Mouse (Mus musculus) small intestine, adult 2 months (tissue): ENCODE results near the gene Lcp1. TPM values are rescaled to one million over a fixed set of nuclear protein-coding genes. Genes with fewer than 3 reads are reported as not detected.

Experiments
- H3K27ac ChIP-seq: fragments of 200-500 bp; 2 replicates; pipeline ENCODE4 v1.5.1; 2012; ENCODE audit warnings: low read depth, low read length, control low read depth, inconsistent platforms; ENCODE audit not compliant: insufficient read depth
- H3K27me3 ChIP-seq: fragments of 200-500 bp; 2 replicates; pipeline ENCODE4 v1.6.1; 2012; ENCODE audit warnings: mild to moderate bottlenecking, moderate library complexity, low read length, inconsistent platforms; ENCODE audit not compliant: control insufficient read depth, insufficient read depth
- H3K36me3 ChIP-seq: fragments of 200-500 bp; 2 replicates; pipeline ENCODE4 v1.6.1; 2012; ENCODE audit warnings: mild to moderate bottlenecking, low read length, control low read depth, inconsistent platforms; ENCODE audit not compliant: control insufficient read depth, insufficient read depth
- H3K4me1 ChIP-seq: fragments of 200-500 bp; 2 replicates; pipeline ENCODE4 v1.6.1; 2012; ENCODE audit warnings: low read length, inconsistent platforms, mixed read lengths; ENCODE audit not compliant: control insufficient read depth, insufficient read depth, insufficient read length
- H3K4me3 ChIP-seq: fragments of 200-500 bp; 2 replicates; pipeline ENCODE4 v1.5.1; 2012; ENCODE audit warnings: low read depth, mild to moderate bottlenecking, control low read depth, inconsistent platforms, low read length, moderate library complexity
- CTCF ChIP-seq: fragments of 200-500 bp; IDR thresholded peaks from 2 replicates; pipeline ENCODE4 v1.5.1; 2012; ENCODE audit warnings: low read depth, mild to moderate bottlenecking, control low read depth, inconsistent platforms, low read length, moderate library complexity, mixed read lengths; ENCODE audit not compliant: insufficient replicate concordance, insufficient read length; ENCODE audit errors: extremely low read depth
- POLR2A ChIP-seq: fragments of 200-500 bp; IDR thresholded peaks from 2 replicates; pipeline ENCODE4 v1.6.1; 2012; ENCODE audit warnings: low read depth, mild to moderate bottlenecking, control low read depth, inconsistent platforms, low read length, moderate library complexity
- WGBS: fragments of 180-500 bp; shearing (Covaris S2); methylation state at CpG from one replicate; pipeline ENCODE4 v1.1.7; 2018; 5-methylcytosine and 5-hydroxymethylcytosine counted together
- polyA plus RNA-seq: library from polyadenylated mRNA; depleted of rRNA; stranded (reverse); fragments of >200 nt; gene quantifications from 2 replicates; pipeline ENCODE4 v1.2.3, GENCODE M21; 2012

Lcp1 gene
- polyA plus RNA-seq, 1 experiment, result 5.6 TPM

DNA sequence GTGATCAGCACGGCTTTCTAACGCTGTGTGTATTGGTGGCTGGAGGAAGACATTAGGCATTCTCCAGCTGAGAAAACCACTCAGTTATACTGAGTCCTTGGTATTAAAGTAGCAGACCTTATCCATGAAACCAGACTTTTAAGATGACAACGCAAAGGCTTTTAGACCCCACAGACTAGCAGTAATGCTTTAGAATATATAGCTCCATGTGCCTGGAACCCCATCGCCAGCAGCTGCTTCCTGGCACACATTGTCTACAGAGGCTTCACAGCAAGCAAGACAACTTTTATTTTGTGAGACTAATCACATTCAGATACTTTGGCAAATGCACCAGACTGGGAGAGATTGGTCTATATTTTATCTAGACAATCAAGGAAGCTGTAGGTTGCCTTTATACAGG lies 75.4 kb downstream of the Lcp1 start:
- no peak for TF ChIP-seq CTCF
- no peak for TF ChIP-seq POLR2A
- Histone ChIP-seq H3K4me1 (no peaks in the 10 kb centered on the region), H3K4me3 (no peak overlapping the region), H3K27ac (no peak overlapping the region), H3K36me3 (peaks cover 8% of the 10 kb centered on the region), H3K27me3 (no peaks in the 10 kb centered on the region)
- 94% methylated on average over 4 of the region's 4 CpGs for WGBS

DNA sequence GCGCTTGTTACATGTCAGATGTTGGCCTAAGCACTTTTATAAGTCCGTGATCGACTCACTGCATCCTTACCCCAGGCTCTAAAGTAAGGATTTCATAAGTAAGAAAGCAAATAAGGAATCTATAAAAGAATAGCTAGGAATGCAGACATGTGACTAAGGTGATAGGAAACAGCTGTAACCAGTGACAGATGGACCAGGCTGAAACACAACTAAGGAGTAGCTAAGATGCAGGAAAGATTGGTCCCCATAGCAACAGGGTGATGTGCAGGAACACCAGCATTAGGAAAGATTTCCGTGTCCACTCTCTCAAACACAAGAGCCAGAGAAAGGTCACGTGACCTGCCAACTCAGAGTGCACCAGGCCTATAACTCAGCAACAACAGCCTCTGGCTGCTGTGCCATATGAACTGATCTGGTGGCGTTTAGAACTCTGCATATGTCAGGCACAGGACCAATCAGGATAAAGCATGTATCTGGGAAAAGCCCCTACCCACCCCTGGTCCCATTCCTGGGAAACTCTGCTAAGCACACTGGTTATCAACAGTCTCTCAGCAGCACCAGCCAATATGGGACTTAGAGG lies 77.8 kb downstream of the Lcp1 start:
- Histone ChIP-seq H3K27me3 (no peaks in the 10 kb centered on the region), H3K36me3 (peaks cover 7% of the 10 kb centered on the region), H3K4me1 (no peaks in the 10 kb centered on the region), H3K27ac (no peak overlapping the region), H3K4me3 (no peak overlapping the region)
- TF ChIP-seq POLR2A, result no peak
- 86% methylated on average over 6 of the region's 6 CpGs for WGBS

DNA sequence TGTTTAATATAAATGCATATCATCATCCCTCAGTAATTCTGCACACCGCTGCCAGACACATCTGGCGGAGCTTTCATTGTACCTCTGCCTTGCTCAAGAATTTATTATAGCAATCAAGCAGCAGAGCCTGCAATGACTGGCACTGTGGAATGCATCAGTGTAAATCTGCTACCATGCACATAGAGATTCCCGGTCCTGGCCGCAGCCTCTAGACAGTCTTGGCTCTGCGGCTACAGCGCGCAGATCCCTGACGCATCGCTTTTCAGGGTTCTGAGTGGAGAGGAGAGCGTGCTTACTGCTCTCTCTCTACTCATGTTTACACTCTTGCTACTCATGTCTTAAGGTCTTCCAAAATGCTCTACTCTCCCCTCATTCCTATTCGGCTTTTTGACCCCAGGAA lies 82.9 kb downstream of the Lcp1 start:
- Histone ChIP-seq H3K27me3 (no peaks in the 10 kb centered on the region), H3K27ac (no peak overlapping the region), H3K4me1 (no peaks in the 10 kb centered on the region), H3K36me3 (peaks cover 2% of the 10 kb centered on the region), H3K4me3 (no peak overlapping the region)
- 92% methylated on average over 11 of the region's 11 CpGs for WGBS
- TF ChIP-seq CTCF (no peak), POLR2A (no peak)

DNA sequence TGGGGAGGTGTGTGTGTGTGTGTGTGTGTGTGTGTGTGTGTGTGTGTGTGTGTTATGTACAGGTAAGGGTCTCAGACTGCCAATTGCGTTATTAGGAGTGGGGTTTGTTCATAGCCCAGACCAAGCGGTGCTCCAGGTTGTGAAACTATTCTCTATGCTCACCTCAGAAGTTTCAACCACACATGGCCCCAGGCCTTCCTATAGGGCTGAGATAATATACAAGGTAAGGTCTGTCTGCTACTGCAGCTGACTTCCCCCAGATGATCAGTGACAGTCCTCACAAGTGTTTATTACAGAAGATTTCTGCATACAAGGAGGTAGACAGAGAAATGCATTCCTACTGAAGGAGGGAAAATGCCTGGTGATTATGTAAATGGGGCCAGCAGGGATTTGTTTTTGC lies 87.9 kb downstream of the Lcp1 start:
- Histone ChIP-seq H3K36me3 (no peaks in the 10 kb centered on the region), H3K27ac (no peak overlapping the region), H3K27me3 (no peaks in the 10 kb centered on the region), H3K4me1 (peaks cover 2% of the 10 kb centered on the region; the same call in 1 of the 2 replicates), H3K4me3 (no peak overlapping the region)
- 93% methylated on average over 2 of the region's 2 CpGs for WGBS
- TF ChIP-seq CTCF (no peak), POLR2A (no peak)

DNA sequence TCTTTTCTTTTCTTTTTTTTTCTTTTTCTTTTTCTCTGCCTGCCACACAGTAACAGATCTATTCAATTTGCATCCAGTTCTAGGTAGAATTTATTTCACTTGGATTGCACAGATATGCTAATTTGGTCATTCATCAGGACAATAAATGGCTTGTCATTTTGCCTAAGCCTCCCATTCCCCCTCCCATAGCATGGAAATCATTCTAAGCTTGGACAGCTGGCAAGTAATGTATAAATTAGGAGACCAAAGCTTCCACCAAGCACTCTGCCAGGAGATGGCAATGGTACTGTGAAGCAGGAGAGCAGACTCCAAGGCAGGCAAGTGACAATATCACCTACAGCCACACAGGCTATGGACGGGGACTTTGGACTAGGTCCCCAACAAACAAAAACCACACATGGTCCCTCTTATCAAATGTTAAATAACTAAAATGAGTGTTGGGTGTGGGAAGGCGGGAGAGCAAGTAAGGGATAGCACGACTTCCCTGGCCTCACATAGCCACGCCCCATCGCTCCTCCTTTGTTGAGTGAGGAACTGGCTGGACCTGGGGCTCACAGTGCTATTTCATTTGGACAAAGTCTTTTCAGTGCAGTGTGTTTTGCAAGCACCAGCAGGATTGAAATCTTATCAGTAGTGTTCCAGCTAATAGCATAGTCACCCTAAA lies 88.5 kb downstream of the Lcp1 start:
- WGBS, result 42% methylated on average over 5 of the region's 5 CpGs
- TF ChIP-seq POLR2A (no peak), CTCF (no peak)
- Histone ChIP-seq H3K4me1 (peaks cover 2% of the 10 kb centered on the region; the same call in 1 of the 2 replicates), H3K36me3 (no peaks in the 10 kb centered on the region), H3K27ac (no peak overlapping the region; the same call in 1 of the 2 replicates), H3K4me3 (no peak overlapping the region), H3K27me3 (no peaks in the 10 kb centered on the region)

DNA sequence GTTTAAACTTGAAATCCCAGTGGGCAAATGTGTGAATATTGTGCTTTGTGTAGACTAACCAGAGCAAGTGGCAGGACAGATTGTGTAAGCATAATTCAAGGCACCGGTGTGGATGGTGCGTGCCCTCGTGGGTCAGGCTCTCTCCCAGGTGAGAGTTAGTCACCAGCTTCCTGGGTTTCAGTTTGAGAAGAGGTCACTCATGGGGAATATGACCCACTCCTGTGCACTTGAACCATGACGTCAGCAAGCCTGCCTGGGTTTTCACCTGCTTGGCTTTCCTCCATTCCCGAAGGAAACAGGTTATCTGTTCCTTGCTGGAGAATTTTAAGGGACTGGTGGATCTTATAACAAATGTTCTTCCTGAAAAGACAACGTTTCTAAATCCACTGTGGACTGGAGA lies 91.5 kb downstream of the Lcp1 start:
- no peak overlapping the region for H3K4me3 ChIP-seq
- H3K27ac ChIP-seq, result no peak overlapping the region
- no peak for TF ChIP-seq CTCF
- TF ChIP-seq POLR2A, result no peak
- WGBS, result 74% methylated on average over 6 of the region's 6 CpGs
- no peaks in the 10 kb centered on the region for H3K27me3 ChIP-seq
- H3K36me3 ChIP-seq, result no peaks in the 10 kb centered on the region; the same call in 1 of the 2 replicates
- H3K4me1 ChIP-seq, result peaks cover 2% of the 10 kb centered on the region; the same call in 1 of the 2 replicates

DNA sequence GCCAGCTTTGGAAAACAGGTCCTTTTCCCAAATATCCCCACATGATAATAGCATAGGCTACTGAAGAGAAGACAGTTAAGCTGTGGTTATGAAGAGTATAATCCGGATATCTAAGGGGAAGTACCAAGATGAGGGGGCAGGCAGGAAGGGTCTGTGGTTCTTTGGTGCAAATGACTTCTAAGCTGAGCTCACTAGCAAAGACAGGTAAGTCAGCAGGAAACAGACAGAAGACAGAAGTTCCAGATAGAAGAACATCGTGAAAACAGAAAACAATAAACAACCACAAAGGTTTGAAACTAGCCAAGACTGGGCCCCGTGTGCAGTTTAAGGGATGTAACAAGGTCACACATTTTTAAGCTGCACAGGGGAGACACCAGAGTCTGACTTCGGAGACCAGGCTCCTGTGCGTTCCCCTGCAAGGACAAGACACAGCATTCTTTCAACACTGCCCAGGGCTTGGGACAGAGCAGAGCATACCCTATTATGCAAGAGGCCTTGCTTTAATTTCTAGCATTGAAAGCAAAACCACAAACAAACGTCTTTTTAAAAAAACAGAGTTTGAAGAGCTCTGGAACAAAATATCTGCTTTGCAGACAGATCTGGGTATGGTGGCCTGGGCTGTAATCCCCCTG lies 96.7 kb downstream of the Lcp1 start:
- WGBS, result 71% methylated on average over 6 of the region's 6 CpGs
- peaks cover 5% of the 10 kb centered on the region; the same call in 1 of the 2 replicates for H3K36me3 ChIP-seq

More for the DNA sequence above, 96.7 kb downstream of the Lcp1 start:
- H3K4me1 ChIP-seq, result no peaks in the 10 kb centered on the region
- H3K4me3 ChIP-seq, result no peak overlapping the region
- no peak overlapping the region for H3K27ac ChIP-seq
- TF ChIP-seq POLR2A (no peak), CTCF (no peak)
- no peaks in the 10 kb centered on the region for H3K27me3 ChIP-seq
